Mouse (Mus musculus) layer of hippocampus, postnatal 10 days (tissue): ENCODE measurements around the gene Ube2m. TPM values are rescaled to one million over a fixed set of nuclear protein-coding genes. Genes with fewer than 3 reads are reported as not detected.

Experiments
- DNase-seq, 2 experiments: peaks; one replicate each; pipeline ENCODE4 v3.0.0; 2021; ENCODE audit warnings: low spot score in 2 of 2
- total RNA-seq, 2 experiments: library from RNA; stranded (reverse); gene quantifications; 2 replicates each; pipeline ENCODE4 v1.2.3; 2021

The Ube2m gene
- total RNA-seq, 2 experiments from 2014 or later, result 198 to 220 TPM

GRCm38 (mm10) chr7:13006011-13006410, 32.1 kb downstream of the Ube2m start:
- no peak for DNase-seq

- DNase-seq, result no peak
Observed at GRCm38 (mm10) chr7:13003380-13003779, 34.7 kb downstream of the Ube2m start.

GRCm38 (mm10) chr7:13001584-13001983, 36.5 kb downstream of the Ube2m start:
- no peak for DNase-seq

- no peak for DNase-seq
Observed at GRCm38 (mm10) chr7:12998851-12999250, 39.2 kb downstream of the Ube2m start, which contains the start of gene Trim28. Gene Trim28, plus strand, starts transcription at chr7:12999114.

GRCm38 (mm10) chr7:12998053-12998452, 40.0 kb downstream of the Ube2m start, which contains the start of gene Slc27a5:
Gene Slc27a5, minus strand, starts transcription at chr7:12998192.
- no peak for DNase-seq

GRCm38 (mm10) chr7:12997230-12997629, 40.8 kb downstream of the Ube2m start:
- no peak for DNase-seq

GRCm38 (mm10) chr7:12995862-12996261, 42.2 kb downstream of the Ube2m start:
- no peak for DNase-seq

- no peak for DNase-seq
Observed at GRCm38 (mm10) chr7:12993148-12993547, 44.9 kb downstream of the Ube2m start.

GRCm38 (mm10) chr7:12992222-12992621, 45.9 kb downstream of the Ube2m start:
- no peak for DNase-seq

- no peak for DNase-seq
Observed at GRCm38 (mm10) chr7:12987409-12988189, 50.5 kb downstream of the Ube2m start.

- no peak for DNase-seq
Observed at GRCm38 (mm10) chr7:12986906-12987305, 51.2 kb downstream of the Ube2m start.

GRCm38 (mm10) chr7:12985724-12986123, 52.4 kb downstream of the Ube2m start:
- DNase-seq, result no peak

Other genes starting within 250 kb of the Ube2m start
- 10 to 100 TPM; 19.9 to 25.0 TPM for gene Zscan18, start 234.6 kb downstream of the Ube2m start, total RNA-seq
- gene Zfp329, start 219.4 kb downstream of the Ube2m start, total RNA-seq, result 10 to 100 TPM; 21.7 to 22.3 TPM
- 10 to 100 TPM; 13.6 to 21.8 TPM for gene Zfp110, start 203.5 kb downstream of the Ube2m start, total RNA-seq
- 1 to 10 TPM; 6.0 to 8.9 TPM for gene Zfp128, start 157.1 kb downstream of the Ube2m start, total RNA-seq
- 10 to 100 TPM; 12.1 to 13.1 TPM for gene Zscan22, start 140.5 kb downstream of the Ube2m start, total RNA-seq
- 100 to 1,000 TPM; 535 to 542 TPM for gene Rps5, start 116.0 kb downstream of the Ube2m start, total RNA-seq
- 1 to 10 TPM; 1.2 TPM for gene Rnf225, start 110.9 kb downstream of the Ube2m start, total RNA-seq
- 10 to 100 TPM; 14.7 to 15.7 TPM for gene Zfp324, start 72.4 kb downstream of the Ube2m start, total RNA-seq
- 1 to 10 TPM; 7.1 to 7.7 TPM for gene Zfp446, start 60.4 kb downstream of the Ube2m start, total RNA-seq
- not detected for gene Slc27a5, start 40.1 kb downstream of the Ube2m start, total RNA-seq
- 100 to 1,000 TPM; 279 to 301 TPM for gene Trim28, start 39.2 kb downstream of the Ube2m start, total RNA-seq
- 10 to 100 TPM; 25.8 to 27.3 TPM for gene Zbtb45, start 28.2 kb downstream of the Ube2m start, total RNA-seq
- gene Chmp2a, start 3.5 kb downstream of the Ube2m start, total RNA-seq, result 100 to 1,000 TPM; 133 to 151 TPM
- 10 to 100 TPM; 14.3 to 17.7 TPM for gene Mzf1, start 16.5 kb upstream of the Ube2m start, total RNA-seq
- not detected for gene Vmn1r85, start 56.9 kb upstream of the Ube2m start, total RNA-seq
- gene Vmn1r86, start 81.6 kb upstream of the Ube2m start, total RNA-seq, result not detected
- gene Vmn1r87, start 101.9 kb upstream of the Ube2m start, total RNA-seq, result not detected
- gene Vmn1r88, start 121.3 kb upstream of the Ube2m start, total RNA-seq, result under 1 TPM; 0.11 to 0.25 TPM
- gene Vmn1r89, start 174.7 kb upstream of the Ube2m start, total RNA-seq, result not detected
- gene Lig1, start 239.0 kb upstream of the Ube2m start, total RNA-seq, result 10 to 100 TPM; 11.0 to 14.7 TPM
- 10 to 100 TPM; 11.4 to 12.8 TPM for gene Zswim9, start 240.4 kb upstream of the Ube2m start, total RNA-seq